Mouse (Mus musculus) myocyte (in vitro differentiated cells): ENCODE data around the gene Fkrp.

Experiments used
- MAX ChIP-seq: IDR thresholded peaks from one replicate; pipeline ENCODE4 v1.6.1; 2011; ENCODE audit warnings: low read depth, mild to moderate bottlenecking, control low read depth
- POLR2A ChIP-seq: IDR thresholded peaks from one replicate; pipeline ENCODE4 v1.6.1; 2011; ENCODE audit warnings: low read depth, mild to moderate bottlenecking, control low read depth, moderate library complexity; ENCODE audit not compliant: insufficient read length

DNA sequence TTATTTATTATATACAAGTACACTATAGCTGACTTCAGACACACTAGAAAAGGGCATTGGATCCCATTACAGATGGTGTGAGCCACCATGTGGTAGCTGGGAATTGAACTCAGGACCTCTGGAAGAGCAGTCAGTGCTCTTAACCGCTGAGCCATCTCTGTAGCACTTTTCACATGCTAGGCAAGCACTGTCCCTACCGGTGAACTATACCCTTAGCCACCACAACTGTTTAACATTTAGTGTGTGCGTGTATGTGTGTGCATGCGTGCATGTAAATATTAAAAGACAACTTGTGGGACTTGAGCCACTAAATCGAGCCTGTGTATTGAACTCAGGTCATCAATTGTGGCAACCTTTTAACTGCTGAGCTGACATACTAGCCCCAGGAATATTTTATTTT, 30.2 kb upstream of the Fkrp start:
- TF ChIP-seq POLR2A (no peak), MAX (no peak)
